Mouse (Mus musculus) T-helper 17 cell (primary cell): Measurements from ENCODE around the gene Zg16.

Source experiments
- in situ Hi-C, 2 experiments: fragments of 300-600 bp; cut with MboI, MseI; formaldehyde crosslinking; loops; 1 replicate in 1 of 2; 2 replicates in 1 of 2; pipeline ENCODE4 v1.15.1; 2025; ENCODE audit warnings: high pct_unique_total_duplicates in 2 of 2

Zg16 gene

GRCm38 (mm10) chr7:127009307-127010085 lies 77.6 kb downstream of the Zg16 start:
- in situ Hi-C loops = no loop called here

GRCm38 (mm10) chr7:127008239-127009019 lies 78.7 kb downstream of the Zg16 start:
- in situ Hi-C loops = no loop called here

DNA sequence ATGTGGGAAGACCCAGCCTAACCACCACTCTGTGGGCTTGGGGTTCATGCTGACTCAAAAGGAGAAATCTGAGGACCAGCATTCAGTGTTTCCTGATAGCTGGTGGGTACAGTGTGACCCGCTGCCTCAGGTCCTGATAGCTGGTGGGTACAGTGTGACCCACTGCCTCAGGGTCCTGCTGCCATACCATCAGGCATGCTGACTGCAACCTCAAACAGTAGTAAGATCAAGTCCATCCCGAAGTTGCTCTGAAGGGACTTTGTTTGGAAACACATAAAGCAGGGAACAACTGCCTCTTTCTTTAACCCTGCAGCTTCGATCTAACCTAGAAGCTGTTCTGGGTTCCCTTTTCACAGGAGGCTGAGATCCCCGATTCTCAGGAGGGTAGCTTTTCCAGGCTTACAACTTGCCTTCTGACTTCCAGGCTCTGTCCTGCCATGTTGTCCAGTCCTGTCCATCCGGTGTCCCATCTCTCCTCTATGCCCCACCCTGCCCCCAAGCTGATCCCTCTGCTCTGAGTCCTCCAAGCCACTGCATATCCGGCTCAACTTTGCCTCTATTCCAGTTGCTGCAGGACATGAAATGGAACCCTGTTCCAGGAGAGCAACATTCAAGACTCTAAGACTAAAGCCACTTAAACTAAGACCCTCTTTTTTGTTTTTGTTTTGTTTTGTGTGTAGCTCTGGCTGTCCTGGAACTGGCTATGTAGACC lies 79.7 kb downstream of the Zg16 start:
- in situ Hi-C loops = no loop called here

- in situ Hi-C loops = no loop called here
These were observed 82.8 kb downstream of the Zg16 start for GRCm38 (mm10) chr7:127004122-127004875.

DNA sequence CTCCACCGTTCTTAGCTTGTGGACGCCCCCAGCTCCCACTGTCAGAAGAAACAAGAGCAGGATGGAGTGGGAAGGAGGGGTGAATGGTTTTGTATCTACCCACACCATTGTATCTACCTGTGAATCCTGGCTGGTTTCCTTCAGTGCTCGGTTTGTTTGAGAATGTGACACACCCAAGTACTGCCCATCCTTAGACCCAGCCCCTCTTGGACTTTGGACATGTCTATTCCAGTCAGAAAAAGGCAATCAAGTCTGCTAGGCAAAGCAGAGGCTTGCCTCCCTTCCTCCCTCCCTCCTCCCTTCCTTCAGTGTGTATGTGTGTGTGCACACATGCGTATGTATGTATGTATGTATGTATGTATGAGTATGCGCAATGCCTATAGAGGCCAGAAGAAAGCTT lies 83.5 kb downstream of the Zg16 start:
- in situ Hi-C loops = no loop called here
